9 mouse cellular contexts compared by ENCODE assay signal in the genomic region with DNA sequence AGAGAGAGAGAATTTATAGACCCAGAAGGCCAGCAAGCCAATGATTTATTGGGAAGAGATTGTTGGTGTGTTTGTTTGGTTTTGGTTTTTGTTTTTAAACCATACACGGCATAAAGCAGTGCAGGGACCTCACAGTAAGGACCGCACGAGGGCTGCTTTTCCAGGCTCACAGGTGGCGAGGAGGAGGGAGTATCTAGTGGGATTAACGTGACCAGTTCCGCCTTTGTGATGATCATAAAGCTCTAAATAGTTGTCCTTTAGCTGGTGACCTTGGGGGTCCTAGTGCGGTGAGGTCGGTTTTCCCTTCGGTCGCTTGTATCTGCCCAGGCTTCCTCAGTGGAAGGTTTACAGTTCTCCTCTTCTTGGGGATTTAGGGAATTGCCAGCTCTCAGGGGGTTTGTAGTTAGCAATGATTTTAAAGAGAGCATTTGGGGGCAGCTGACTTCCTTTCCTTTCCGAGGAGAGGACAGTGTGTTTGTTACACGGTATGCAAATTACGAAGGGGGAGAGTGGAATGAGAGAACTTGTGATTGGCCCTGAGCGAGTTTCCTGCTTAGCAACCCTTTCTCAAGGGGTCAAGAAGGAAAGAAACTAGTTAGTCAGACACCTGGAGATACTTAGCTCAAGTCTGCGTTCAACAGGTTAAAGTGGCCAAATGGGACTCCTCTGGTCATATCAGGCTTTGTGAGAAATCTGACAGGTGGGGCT. TPM values are rescaled to one million over a fixed set of nuclear protein-coding genes. Genes with fewer than 3 reads are reported as not detected.
DNase-seq lines count a peak whose midpoint lies in the region; ATAC-seq and TF ChIP-seq lines count a peak whose summit lies in the region.
"Had no signal": no experiment of that assay in that cellular context is flagged by ENCODE, and none has a peak within 500 bp of the region (broad histone marks: within the 10 kb centered on the region; RNA-seq: fewer than 3 reads in every experiment).

No protein-coding gene starts in this region.

- no peaks in the 10 kb centered on the region for H3K9me3 ChIP-seq in lung, embryonic 15.5 days
- H3K9me3 ChIP-seq in embryonic facial prominence, embryonic 14.5 days (ENCODE audit: control insufficient read depth, low read length), result no peaks in the 10 kb centered on the region
- no peaks in the 10 kb centered on the region for H3K9me3 ChIP-seq in kidney, embryonic 15.5 days (replicated peaks)
- H3K9me3 ChIP-seq in neural tube, embryonic 15.5 days (replicated peaks), result no peaks in the 10 kb centered on the region
- no peaks in the 10 kb centered on the region for H3K9me3 ChIP-seq in midbrain, postnatal 0 days (ENCODE audit: low read length)

- H3K27me3 ChIP-seq in lung, embryonic 15.5 days, result no peaks in the 10 kb centered on the region
- H3K27me3 ChIP-seq in embryonic facial prominence, embryonic 14.5 days (replicated peaks; ENCODE audit: control insufficient read depth, insufficient read depth, low read length), result no peaks in the 10 kb centered on the region
- no peaks in the 10 kb centered on the region for H3K27me3 ChIP-seq in kidney, embryonic 15.5 days
- no peaks in the 10 kb centered on the region for H3K27me3 ChIP-seq in neural tube, embryonic 15.5 days (replicated peaks)
- H3K27me3 ChIP-seq in midbrain, postnatal 0 days (ENCODE audit: insufficient read depth, low read length), result no peaks in the 10 kb centered on the region

- peak overlapping the region; percentile 36 for H3K4me2 ChIP-seq in lung, embryonic 15.5 days
- H3K4me2 ChIP-seq in embryonic facial prominence, embryonic 14.5 days (ENCODE audit: low read depth, low read length), result peak overlapping the region; percentile 13; the same call in 1 of the 2 replicates
- H3K4me2 ChIP-seq in kidney, embryonic 15.5 days, result peak overlapping the region; percentile 52
- H3K4me2 ChIP-seq in neural tube, embryonic 15.5 days, result peak overlapping the region; percentile 30
- no peak overlapping the region for H3K4me2 ChIP-seq in midbrain, postnatal 0 days (ENCODE audit: low read depth, low read length, poor library complexity, severe bottlenecking)

- ATAC-seq in lung, embryonic 15.5 days (ENCODE audit: borderline replicate concordance, extremely low read depth, low FRiP score, low TSS enrichment), result no peak
- no peak for ATAC-seq in embryonic facial prominence, embryonic 14.5 days (ENCODE audit: low read depth)
- 0 out of 2 replicates have a peak, but pooled peaks have one; percentile 33 for ATAC-seq in kidney, embryonic 15.5 days (replicated peaks; ENCODE audit: low FRiP score)
- no peak for ATAC-seq in neural tube, embryonic 15.5 days (ENCODE audit: low FRiP score)
- ATAC-seq in midbrain, postnatal 0 days (ENCODE audit: low FRiP score), result no peak
- ATAC-seq: Patski had no signal

- H3K4me1 ChIP-seq in lung, embryonic 15.5 days, result no peaks in the 10 kb centered on the region
- H3K4me1 ChIP-seq in embryonic facial prominence, embryonic 14.5 days (ENCODE audit: control insufficient read depth, insufficient read depth, low read length), result no peaks in the 10 kb centered on the region
- peaks cover 7% of the 10 kb centered on the region for H3K4me1 ChIP-seq in kidney, embryonic 15.5 days
- H3K4me1 ChIP-seq in neural tube, embryonic 15.5 days, result no peaks in the 10 kb centered on the region
- H3K4me1 ChIP-seq in midbrain, postnatal 0 days (ENCODE audit: insufficient read depth, low read length), result no peaks in the 10 kb centered on the region

- WGBS in lung, embryonic 15.5 days, result 25% methylated on average over 15 of the region's 15 CpGs
- WGBS in embryonic facial prominence, embryonic 14.5 days, result 16% methylated on average over 15 of the region's 15 CpGs
- WGBS in kidney, embryonic 15.5 days, result 10% methylated on average over 15 of the region's 15 CpGs
- WGBS in neural tube, embryonic 15.5 days, result 20% methylated on average over 15 of the region's 15 CpGs
- WGBS in midbrain, postnatal 0 days, result 34% methylated on average over 15 of the region's 15 CpGs

- no peak for TF ChIP-seq CTCF in midbrain, postnatal 0 days (IDR thresholded peaks at IDR 0.05)

- no peaks in the 10 kb centered on the region for H3K36me3 ChIP-seq in lung, embryonic 15.5 days
- no peaks in the 10 kb centered on the region for H3K36me3 ChIP-seq in embryonic facial prominence, embryonic 14.5 days (ENCODE audit: control insufficient read depth, insufficient read depth, low read length)
- no peaks in the 10 kb centered on the region for H3K36me3 ChIP-seq in kidney, embryonic 15.5 days
- no peaks in the 10 kb centered on the region for H3K36me3 ChIP-seq in neural tube, embryonic 15.5 days
- no peaks in the 10 kb centered on the region for H3K36me3 ChIP-seq in midbrain, postnatal 0 days (ENCODE audit: insufficient read depth, low read length)

- no peak overlapping the region for H3K27ac ChIP-seq in lung, embryonic 15.5 days
- H3K27ac ChIP-seq in embryonic facial prominence, embryonic 14.5 days (replicated peaks; ENCODE audit: low read depth, low read length), result no peak overlapping the region
- no peak overlapping the region for H3K27ac ChIP-seq in kidney, embryonic 15.5 days
- no peak overlapping the region for H3K27ac ChIP-seq in neural tube, embryonic 15.5 days (replicated peaks)
- no peak overlapping the region for H3K27ac ChIP-seq in midbrain, postnatal 0 days (ENCODE audit: low read depth, low read length)

- DNase-seq in lung, postnatal 10 days, result no peak
- peak; percentile 20 for DNase-seq in embryonic facial prominence, embryonic 14.5 days (ENCODE audit: low spot score)
- no peak for DNase-seq in layer of hippocampus, adult 8-10 months (ENCODE audit: low spot score in 2 of 2)
- DNase-seq in midbrain, postnatal 0 days (ENCODE audit: low spot score), result no peak
- DNase-seq in cerebellum, adult 9-11 months, result no peak

- no peak overlapping the region for H3K9ac ChIP-seq in lung, embryonic 15.5 days
- no peak overlapping the region for H3K9ac ChIP-seq in embryonic facial prominence, embryonic 14.5 days (ENCODE audit: low read depth, low read length)
- H3K9ac ChIP-seq in kidney, embryonic 15.5 days, result 0 out of 2 replicates have a peak overlapping the region, but pooled peaks have one; percentile 17
- H3K9ac ChIP-seq in neural tube, embryonic 15.5 days (replicated peaks), result no peak overlapping the region
- H3K9ac ChIP-seq in midbrain, postnatal 0 days (replicated peaks; ENCODE audit: low read length, poor library complexity, severe bottlenecking), result no peak overlapping the region

- H3K4me3 ChIP-seq in lung, embryonic 15.5 days, result no peak overlapping the region
- H3K4me3 ChIP-seq in embryonic facial prominence, embryonic 14.5 days (ENCODE audit: low read depth, low read length), result no peak overlapping the region
- peak overlapping the region; percentile 26 for H3K4me3 ChIP-seq in kidney, embryonic 15.5 days (replicated peaks)
- no peak overlapping the region for H3K4me3 ChIP-seq in neural tube, embryonic 15.5 days (replicated peaks)
- H3K4me3 ChIP-seq in midbrain, postnatal 0 days (ENCODE audit: low read depth, low read length), result no peak overlapping the region

RNA-seq across cellular contexts. Expression of gene Map2k6, which starts 29.5 kb away (rescaled TPM):
- polyA plus RNA-seq in lung, embryonic 15.5 days (2015; fragmentation: Nextera tagmentation; extraction: Ambion mirVana), result 20.6 and 21.2 TPM in 2 replicates
- polyA plus RNA-seq in embryonic facial prominence, embryonic 14.5 days (2014; fragmentation: Nextera tagmentation; extraction: Ambion mirVana), result 15.5 and 18.5 TPM in 2 replicates
- 21.9 and 22.9 TPM in 2 replicates for polyA plus RNA-seq in kidney, embryonic 15.5 days (2015; fragmentation: Nextera tagmentation; extraction: Ambion mirVana)
- 19.7 and 20.7 TPM in 2 replicates for polyA plus RNA-seq in neural tube, embryonic 15.5 days (2015; fragmentation: Nextera tagmentation; extraction: Ambion mirVana)
- 10 to 100 TPM; 28.0 to 37.1 (median 32.3) TPM for total RNA-seq in layer of hippocampus, adult 8-10 months (2022)
- total RNA-seq in midbrain, postnatal 0 days (2014; rRNA removed), result 12.3 and 14.9 TPM in 2 replicates
- 10.1 and 10.6 TPM in 2 replicates for polyA plus RNA-seq in midbrain, postnatal 0 days (2015; fragmentation: Nextera tagmentation; extraction: Ambion mirVana)

RNA-seq across cellular contexts. Expression of gene Abca5, which starts 31.9 kb away (rescaled TPM):
- 4.2 TPM in 2 replicates for polyA plus RNA-seq in lung, embryonic 15.5 days (2015; fragmentation: Nextera tagmentation; extraction: Ambion mirVana)
- 9.8 and 11.2 TPM in 2 replicates for polyA plus RNA-seq in embryonic facial prominence, embryonic 14.5 days (2014; fragmentation: Nextera tagmentation; extraction: Ambion mirVana)
- 3.3 and 3.8 TPM in 2 replicates for polyA plus RNA-seq in kidney, embryonic 15.5 days (2015; fragmentation: Nextera tagmentation; extraction: Ambion mirVana)
- 10.6 and 11.0 TPM in 2 replicates for polyA plus RNA-seq in neural tube, embryonic 15.5 days (2015; fragmentation: Nextera tagmentation; extraction: Ambion mirVana)
- 10 to 100 TPM; 35.1 to 50.5 (median 39.3) TPM for total RNA-seq in layer of hippocampus, adult 8-10 months (2022)
- 23.0 and 38.6 TPM in 2 replicates for total RNA-seq in midbrain, postnatal 0 days (2014; rRNA removed)
- polyA plus RNA-seq in midbrain, postnatal 0 days (2015; fragmentation: Nextera tagmentation; extraction: Ambion mirVana), result 10.1 and 13.7 TPM in 2 replicates
